Mouse (Mus musculus): ENCODE data around the gene Rufy4. TPM values are rescaled to one million over a fixed set of nuclear protein-coding genes. Genes with fewer than 3 reads are reported as not detected.

Rufy4 gene
- polyA plus RNA-seq, 1 experiment from 2014 or later, result not detected

- Histone ChIP-seq H3K4me1 (ENCODE audit: control insufficient read depth, low read depth, low read length) (no peaks in the 10 kb centered on the region), H3K4me3 (ENCODE audit: low read depth, low read length) (no peak overlapping the region), H3K4me2 (ENCODE audit: low read depth, low read length) (no peak overlapping the region), H3K9ac (ENCODE audit: low read depth, low read length) (no peak overlapping the region), H3K27me3 (ENCODE audit: control insufficient read depth, insufficient read depth, low read depth, low read length) (no peaks in the 10 kb centered on the region), H3K27ac (ENCODE audit: low read length) (no peak overlapping the region), H3K36me3 (ENCODE audit: control insufficient read depth, insufficient read depth) (no peaks in the 10 kb centered on the region), H3K9me3 (replicated peaks; ENCODE audit: control insufficient read depth, low read length) (no peaks in the 10 kb centered on the region)
- ATAC-seq (ENCODE audit: low read depth), result no peak
- WGBS (ENCODE audit: insufficient replicate concordance), result 64% methylated on average over 6 of the region's 6 CpGs
Measured at GRCm38 (mm10) chr1:74111696-74112030, 13.7 kb upstream of the Rufy4 start.

- Histone ChIP-seq H3K27ac (ENCODE audit: low read length) (no peak overlapping the region), H3K9me3 (replicated peaks; ENCODE audit: control insufficient read depth, low read length) (no peaks in the 10 kb centered on the region), H3K36me3 (ENCODE audit: control insufficient read depth, insufficient read depth) (no peaks in the 10 kb centered on the region), H3K4me3 (ENCODE audit: low read depth, low read length) (no peak overlapping the region), H3K4me2 (ENCODE audit: low read depth, low read length) (no peak overlapping the region), H3K27me3 (ENCODE audit: control insufficient read depth, insufficient read depth, low read depth, low read length) (no peaks in the 10 kb centered on the region), H3K4me1 (ENCODE audit: control insufficient read depth, low read depth, low read length) (no peaks in the 10 kb centered on the region), H3K9ac (ENCODE audit: low read depth, low read length) (no peak overlapping the region)
- no peak for ATAC-seq (ENCODE audit: low read depth)
- 46% methylated on average over 3 of the region's 3 CpGs for WGBS (ENCODE audit: insufficient replicate concordance)
Measured at GRCm38 (mm10) chr1:74113071-74113470, 12.3 kb upstream of the Rufy4 start.

GRCm38 (mm10) chr1:74117876-74118275, 7.5 kb upstream of the Rufy4 start:
- no peak overlapping the region for H3K9ac ChIP-seq (ENCODE audit: low read depth, low read length)
- no peak for ATAC-seq (ENCODE audit: low read depth)
- no peaks in the 10 kb centered on the region for H3K36me3 ChIP-seq (ENCODE audit: control insufficient read depth, insufficient read depth)
- H3K4me2 ChIP-seq (ENCODE audit: low read depth, low read length), result no peak overlapping the region
- H3K9me3 ChIP-seq (replicated peaks; ENCODE audit: control insufficient read depth, low read length), result no peaks in the 10 kb centered on the region
- WGBS (ENCODE audit: insufficient replicate concordance), result 64% methylated on average over 6 of the region's 6 CpGs
- H3K27ac ChIP-seq (ENCODE audit: low read length), result no peak overlapping the region
- H3K4me3 ChIP-seq (ENCODE audit: low read depth, low read length), result no peak overlapping the region
- no peaks in the 10 kb centered on the region for H3K4me1 ChIP-seq (ENCODE audit: control insufficient read depth, low read depth, low read length)
- H3K27me3 ChIP-seq (ENCODE audit: control insufficient read depth, insufficient read depth, low read depth, low read length), result peaks cover 10% of the 10 kb centered on the region

- no peak overlapping the region for H3K4me3 ChIP-seq (ENCODE audit: low read depth, low read length)
- H3K36me3 ChIP-seq (ENCODE audit: control insufficient read depth, insufficient read depth), result no peaks in the 10 kb centered on the region
- no peaks in the 10 kb centered on the region for H3K9me3 ChIP-seq (replicated peaks; ENCODE audit: control insufficient read depth, low read length)
- WGBS (ENCODE audit: insufficient replicate concordance), result 74% methylated on average over 1 of the region's 1 CpGs
- H3K27me3 ChIP-seq (ENCODE audit: control insufficient read depth, insufficient read depth, low read depth, low read length), result peaks cover 22% of the 10 kb centered on the region
- no peak overlapping the region for H3K9ac ChIP-seq (ENCODE audit: low read depth, low read length)
- no peak for ATAC-seq (ENCODE audit: low read depth)
- no peaks in the 10 kb centered on the region; the same call in 1 of the 2 replicates for H3K4me1 ChIP-seq (ENCODE audit: control insufficient read depth, low read depth, low read length)
- no peak overlapping the region for H3K4me2 ChIP-seq (ENCODE audit: low read depth, low read length)
- no peak overlapping the region for H3K27ac ChIP-seq (ENCODE audit: low read length)
Measured at GRCm38 (mm10) chr1:74119115-74119514, 6.2 kb upstream of the Rufy4 start.

GRCm38 (mm10) chr1:74121138-74121537, 4.2 kb upstream of the Rufy4 start:
- H3K4me1 ChIP-seq (ENCODE audit: control insufficient read depth, low read depth, low read length), result no peaks in the 10 kb centered on the region; the same call in 1 of the 2 replicates
- H3K4me2 ChIP-seq (ENCODE audit: low read depth, low read length), result no peak overlapping the region
- WGBS (ENCODE audit: insufficient replicate concordance), result 53% methylated on average over 7 of the region's 7 CpGs
- no peak for ATAC-seq (ENCODE audit: low read depth)
- H3K9ac ChIP-seq (ENCODE audit: low read depth, low read length), result no peak overlapping the region
- H3K36me3 ChIP-seq (ENCODE audit: control insufficient read depth, insufficient read depth), result no peaks in the 10 kb centered on the region
- no peak overlapping the region for H3K27ac ChIP-seq (ENCODE audit: low read length)
- no peak overlapping the region for H3K4me3 ChIP-seq (ENCODE audit: low read depth, low read length)
- no peaks in the 10 kb centered on the region for H3K9me3 ChIP-seq (replicated peaks; ENCODE audit: control insufficient read depth, low read length)
- peaks cover 35% of the 10 kb centered on the region for H3K27me3 ChIP-seq (ENCODE audit: control insufficient read depth, insufficient read depth, low read depth, low read length)

- H3K9ac ChIP-seq (ENCODE audit: low read depth, low read length), result no peak overlapping the region
- H3K4me2 ChIP-seq (ENCODE audit: low read depth, low read length), result no peak overlapping the region
- WGBS (ENCODE audit: insufficient replicate concordance), result 42% methylated on average over 9 of the region's 9 CpGs
- H3K4me3 ChIP-seq (ENCODE audit: low read depth, low read length), result no peak overlapping the region
- ATAC-seq (ENCODE audit: low read depth), result no peak
- no peaks in the 10 kb centered on the region; the same call in 1 of the 2 replicates for H3K4me1 ChIP-seq (ENCODE audit: control insufficient read depth, low read depth, low read length)
- H3K9me3 ChIP-seq (replicated peaks; ENCODE audit: control insufficient read depth, low read length), result no peaks in the 10 kb centered on the region
- no peaks in the 10 kb centered on the region for H3K36me3 ChIP-seq (ENCODE audit: control insufficient read depth, insufficient read depth)
- H3K27me3 ChIP-seq (ENCODE audit: control insufficient read depth, insufficient read depth, low read depth, low read length), result peaks cover 35% of the 10 kb centered on the region
- H3K27ac ChIP-seq (ENCODE audit: low read length), result no peak overlapping the region
Measured at GRCm38 (mm10) chr1:74121821-74122576, 3.3 kb upstream of the Rufy4 start.

GRCm38 (mm10) chr1:74123215-74123614, 2.1 kb upstream of the Rufy4 start:
- H3K27me3 ChIP-seq (ENCODE audit: control insufficient read depth, insufficient read depth, low read depth, low read length), result peaks cover 35% of the 10 kb centered on the region
- H3K27ac ChIP-seq (ENCODE audit: low read length), result no peak overlapping the region
- no peak overlapping the region for H3K9ac ChIP-seq (ENCODE audit: low read depth, low read length)
- H3K9me3 ChIP-seq (replicated peaks; ENCODE audit: control insufficient read depth, low read length), result no peaks in the 10 kb centered on the region
- H3K4me1 ChIP-seq (ENCODE audit: control insufficient read depth, low read depth, low read length), result no peaks in the 10 kb centered on the region; the same call in 1 of the 2 replicates
- no peak overlapping the region for H3K4me3 ChIP-seq (ENCODE audit: low read depth, low read length)
- H3K4me2 ChIP-seq (ENCODE audit: low read depth, low read length), result no peak overlapping the region
- WGBS (ENCODE audit: insufficient replicate concordance), result 50% methylated on average over 8 of the region's 8 CpGs
- no peaks in the 10 kb centered on the region for H3K36me3 ChIP-seq (ENCODE audit: control insufficient read depth, insufficient read depth)
- no peak for ATAC-seq (ENCODE audit: low read depth)

GRCm38 (mm10) chr1:74124021-74124981, 1.0 kb upstream of the Rufy4 start, which contains the start of gene Tns1:
TSS of gene Tns1 (minus strand) at chr1:74124449.
- Histone ChIP-seq H3K4me1 (ENCODE audit: control insufficient read depth, low read depth, low read length) (no peaks in the 10 kb centered on the region; the same call in 1 of the 2 replicates), H3K27ac (ENCODE audit: low read length) (no peak within 1 kb of the TSS), H3K9ac (ENCODE audit: low read depth, low read length) (peak within 1 kb of the TSS; percentile 28; the same call in 1 of the 2 replicates), H3K4me2 (ENCODE audit: low read depth, low read length) (peak within 1 kb of the TSS; percentile 82), H3K4me3 (ENCODE audit: low read depth, low read length) (peak within 1 kb of the TSS; percentile 57), H3K36me3 (ENCODE audit: control insufficient read depth, insufficient read depth) (no peaks in the 10 kb centered on the region), H3K9me3 (replicated peaks; ENCODE audit: control insufficient read depth, low read length) (no peaks in the 10 kb centered on the region), H3K27me3 (ENCODE audit: control insufficient read depth, insufficient read depth, low read depth, low read length) (peaks cover 35% of the 10 kb centered on the region)
- ATAC-seq (ENCODE audit: low read depth), result peak; percentile 75
- 2% methylated on average over 80 of the region's 84 CpGs for WGBS (ENCODE audit: insufficient replicate concordance)
